Mouse (Mus musculus) embryonic fibroblast, embryonic 13.5 days (primary cell): ENCODE data around the gene Tgm3.

ENCODE experiments used
- CTCF ChIP-seq: IDR thresholded peaks from 2 replicates; pipeline ENCODE4 v1.5.1; 2011; ENCODE audit warnings: mild to moderate bottlenecking, control low read depth, low read length, moderate library complexity, borderline replicate concordance; ENCODE audit not compliant: insufficient read depth
- POLR2A ChIP-seq: IDR thresholded peaks from 2 replicates; pipeline ENCODE4 v1.6.1; 2011; ENCODE audit warnings: low read depth, mild to moderate bottlenecking, control low read depth, low read length, moderate library complexity

- TF ChIP-seq POLR2A (no peak), CTCF (no peak)
These were observed 5.9 kb downstream of the Tgm3 start for GRCm38 (mm10) chr2:130018084-130018483.
